Mouse (Mus musculus) heart, embryonic 15.5 days (tissue): ENCODE data around the gene Pzp. TPM values are rescaled to one million over a fixed set of nuclear protein-coding genes. Genes with fewer than 3 reads are reported as not detected.

Experiments used
- polyA plus RNA-seq: library from polyadenylated mRNA; unstranded; fragments of >200 nt; fragmentation: Nextera tagmentation; extraction: Ambion mirVana; gene quantifications from 2 replicates; pipeline ENCODE4 v1.2.1, GENCODE M21; 2015

Gene Pzp
- polyA plus RNA-seq, 1 experiment from 2014 or later = 0.28 TPM

Other genes starting within 250 kb of the Pzp start
- 2.3 and 2.7 TPM in 2 replicates for gene Tead4, start 225.9 kb downstream of the Pzp start, polyA plus RNA-seq
- 9.0 and 13.3 TPM in 2 replicates for gene Tulp3, start 170.9 kb downstream of the Pzp start, polyA plus RNA-seq
- 69.7 and 80.4 TPM in 2 replicates for gene Rhno1, start 163.8 kb downstream of the Pzp start, polyA plus RNA-seq
- 18.1 and 28.4 TPM in 2 replicates for gene Foxm1, start 163.8 kb downstream of the Pzp start, polyA plus RNA-seq
- gene Tex52, start 151.3 kb downstream of the Pzp start, polyA plus RNA-seq = 0.18 and 0.39 TPM in 2 replicates
- gene Gm44596, start 151.2 kb downstream of the Pzp start, polyA plus RNA-seq = not detected in 2 replicates
- gene Nrip2, start 127.4 kb downstream of the Pzp start, polyA plus RNA-seq = 2.3 and 4.0 TPM in 2 replicates
- gene Itfg2, start 101.8 kb downstream of the Pzp start, polyA plus RNA-seq = 21.8 and 33.7 TPM in 2 replicates
- gene Fkbp4, start 88.0 kb downstream of the Pzp start, polyA plus RNA-seq = 245 and 276 TPM in 2 replicates
- gene A2ml1, start 54.9 kb upstream of the Pzp start, polyA plus RNA-seq = 0.98 and 2.3 TPM in 2 replicates
- 0.20 TPM in 1 of 2 replicates, not detected in the other for gene Klrb1a, start 96.8 kb upstream of the Pzp start, polyA plus RNA-seq
- gene Clec2h, start 135.7 kb upstream of the Pzp start, polyA plus RNA-seq = not detected in 2 replicates
- not detected in 2 replicates for gene Klrb1, start 196.3 kb upstream of the Pzp start, polyA plus RNA-seq